Mouse (Mus musculus): ENCODE measurements around the gene Nrxn2.

GRCm38 (mm10) chr19:6504656-6505045 lies 86.1 kb downstream of the Nrxn2 start:
- TF ChIP-seq EP300 (IDR thresholded peaks at IDR 0.05; ENCODE audit: insufficient read depth, low read depth, low read length) (no peak), CTCF (IDR thresholded peaks at IDR 0.05; ENCODE audit: low read depth, low read length) (no peak), POLR2A (IDR thresholded peaks at IDR 0.05; ENCODE audit: insufficient read depth, low read length) (no peak)

All from ES-Bruce4 (cell line).